Comparison of ENCODE assay signal across 8 mouse cellular contexts in genomic region chr12:4843741-4844140, GRCm38 (mm10). TPM values are rescaled to one million over a fixed set of nuclear protein-coding genes. Genes with fewer than 3 reads are reported as not detected.
A peak's percentile ranks its signal among the peaks of the same experiment; 100 is the strongest.
DNase-seq lines count a peak whose midpoint lies in the region; ATAC-seq and TF ChIP-seq lines count a peak whose summit lies in the region.

No protein-coding gene starts in this region.

- peaks cover 13% of the 10 kb centered on the region for H3K4me1 ChIP-seq in forebrain, embryonic 13.5 days
- H3K4me1 ChIP-seq in intestine, embryonic 14.5 days (replicated peaks; ENCODE audit: control insufficient read depth, insufficient read depth, low read length) = peaks cover 9% of the 10 kb centered on the region
- no peaks in the 10 kb centered on the region for H3K4me1 ChIP-seq in lung, adult 2 months (ENCODE audit: control insufficient read depth, insufficient read depth, low read length)
- H3K4me1 ChIP-seq in neural tube, embryonic 13.5 days (replicated peaks) = peaks cover 27% of the 10 kb centered on the region

- peak overlapping the region; percentile 65 for H3K9ac ChIP-seq in forebrain, embryonic 13.5 days
- peak overlapping the region; percentile 42 for H3K9ac ChIP-seq in intestine, embryonic 14.5 days (ENCODE audit: low read length)
- peak overlapping the region; percentile 58 for H3K9ac ChIP-seq in neural tube, embryonic 13.5 days

- H3K27ac ChIP-seq in forebrain, embryonic 13.5 days = no peak overlapping the region
- H3K27ac ChIP-seq in intestine, embryonic 14.5 days (ENCODE audit: low read depth) = peak overlapping the region; percentile 7; the same call in 1 of the 2 replicates
- H3K27ac ChIP-seq in neural tube, embryonic 13.5 days (replicated peaks) = no peak overlapping the region

- TF ChIP-seq CTCF in lung, adult 2 months (IDR thresholded peaks at IDR 0.05; ENCODE audit: insufficient read depth, low read length) = no peak

- peak overlapping the region; percentile 76 for H3K4me2 ChIP-seq in forebrain, embryonic 13.5 days
- peak overlapping the region; percentile 72 for H3K4me2 ChIP-seq in intestine, embryonic 14.5 days (ENCODE audit: low read length)
- peak overlapping the region; percentile 66 for H3K4me2 ChIP-seq in neural tube, embryonic 13.5 days

- H3K27me3 ChIP-seq in forebrain, embryonic 13.5 days = peaks cover 21% of the 10 kb centered on the region
- 0 out of 2 replicates have a peak, but pooled peaks cover 3% of the 10 kb centered on the region for H3K27me3 ChIP-seq in intestine, embryonic 14.5 days (replicated peaks; ENCODE audit: control insufficient read depth, insufficient read depth, low read length)
- peaks cover 16% of the 10 kb centered on the region for H3K27me3 ChIP-seq in neural tube, embryonic 13.5 days

- ATAC-seq in forebrain, embryonic 13.5 days = 0 out of 2 replicates have a peak, but pooled peaks have one; percentile 37
- ATAC-seq in intestine, embryonic 14.5 days (replicated peaks; ENCODE audit: low FRiP score, low TSS enrichment, low read depth) = no peak
- ATAC-seq in neural tube, embryonic 13.5 days (ENCODE audit: low read depth) = peak; percentile 37; the same call in 1 of the 2 replicates

- H3K9me3 ChIP-seq in forebrain, embryonic 13.5 days (replicated peaks) = no peaks in the 10 kb centered on the region
- H3K9me3 ChIP-seq in intestine, embryonic 14.5 days (ENCODE audit: control insufficient read depth, low read length) = no peaks in the 10 kb centered on the region
- H3K9me3 ChIP-seq in neural tube, embryonic 13.5 days = no peaks in the 10 kb centered on the region

- H3K4me3 ChIP-seq in forebrain, embryonic 13.5 days = peak overlapping the region; percentile 69
- peak overlapping the region; percentile 57 for H3K4me3 ChIP-seq in intestine, embryonic 14.5 days (ENCODE audit: low read depth, low read length)
- peak overlapping the region; percentile 84 for H3K4me3 ChIP-seq in lung, adult 2 months (replicated peaks; ENCODE audit: extremely low read depth, low read depth, low read length)
- peak overlapping the region; percentile 58 for H3K4me3 ChIP-seq in neural tube, embryonic 13.5 days

- H3K36me3 ChIP-seq in forebrain, embryonic 13.5 days (ENCODE audit: poor library complexity, severe bottlenecking) = no peaks in the 10 kb centered on the region
- no peaks in the 10 kb centered on the region for H3K36me3 ChIP-seq in intestine, embryonic 14.5 days (ENCODE audit: control insufficient read depth, insufficient read depth, low read length)
- H3K36me3 ChIP-seq in neural tube, embryonic 13.5 days = no peaks in the 10 kb centered on the region

- WGBS in forebrain, embryonic 13.5 days = under 1% methylated on average over 12 of the region's 12 CpGs
- WGBS in intestine, embryonic 14.5 days = 0% methylated on average over 12 of the region's 12 CpGs
- under 1% methylated on average over 12 of the region's 12 CpGs for WGBS in lung, adult 2 months
- WGBS in neural tube, embryonic 13.5 days = 1% methylated on average over 12 of the region's 12 CpGs

- TF ChIP-seq POLR2A in lung, adult 2 months (IDR thresholded peaks at IDR 0.05; ENCODE audit: borderline replicate concordance, extremely low read depth, low read depth, low read length) = no peak

- DNase-seq in kidney, adult 18-20 months = peak; percentile 44
- no peak for DNase-seq in kidney, adult 11 months
- peak; percentile 53 to 56 for DNase-seq in adrenal gland, postnatal 36 days
- peak; percentile 76 for DNase-seq in intestine, embryonic 14.5 days (ENCODE audit: low spot score)
- peak; percentile 37 for DNase-seq in lung, adult 2 months
- DNase-seq in frontal cortex, postnatal 10 days (ENCODE audit: low spot score in 2 of 2) = no peak

RNA-seq across cellular contexts. Expression of gene Wdcp, which starts 0.6 kb away (rescaled TPM):
- 1 to 10 TPM; 7.3 to 8.4 TPM for total RNA-seq in adrenal gland, postnatal 36 days (2021)
- 20.4 and 21.5 TPM in 2 replicates for polyA plus RNA-seq in forebrain, embryonic 13.5 days (2015; fragmentation: Nextera tagmentation; extraction: Ambion mirVana)
- polyA plus RNA-seq in intestine, embryonic 14.5 days (2014; fragmentation: Nextera tagmentation; extraction: Ambion mirVana) = 14.4 and 15.0 TPM in 2 replicates
- polyA plus RNA-seq in lung, adult 2 months (2012; rRNA removed) = 5.2 and 6.0 TPM in 2 replicates
- polyA plus RNA-seq in neural tube, embryonic 13.5 days (2015; fragmentation: Nextera tagmentation; extraction: Ambion mirVana) = 17.1 and 17.9 TPM in 2 replicates

RNA-seq across cellular contexts. Expression of gene Fkbp1b, which starts 2.4 kb away (rescaled TPM):
- 1 to 10 TPM; 4.2 to 5.4 TPM for total RNA-seq in adrenal gland, postnatal 36 days (2021)
- 7.5 and 10.3 TPM in 2 replicates for polyA plus RNA-seq in forebrain, embryonic 13.5 days (2015; fragmentation: Nextera tagmentation; extraction: Ambion mirVana)
- 11.2 and 14.5 TPM in 2 replicates for polyA plus RNA-seq in intestine, embryonic 14.5 days (2014; fragmentation: Nextera tagmentation; extraction: Ambion mirVana)
- 11.3 and 14.4 TPM in 2 replicates for polyA plus RNA-seq in lung, adult 2 months (2012; rRNA removed)
- 101 and 130 TPM in 2 replicates for polyA plus RNA-seq in neural tube, embryonic 13.5 days (2015; fragmentation: Nextera tagmentation; extraction: Ambion mirVana)

RNA-seq across cellular contexts. Expression of gene Sf3b6, which starts 26.4 kb away (rescaled TPM):
- total RNA-seq in adrenal gland, postnatal 36 days (2021) = 100 to 1,000 TPM; 104 to 110 TPM
- 310 and 345 TPM in 2 replicates for polyA plus RNA-seq in forebrain, embryonic 13.5 days (2015; fragmentation: Nextera tagmentation; extraction: Ambion mirVana)
- polyA plus RNA-seq in intestine, embryonic 14.5 days (2014; fragmentation: Nextera tagmentation; extraction: Ambion mirVana) = 282 and 300 TPM in 2 replicates
- polyA plus RNA-seq in lung, adult 2 months (2012; rRNA removed) = 33.4 and 60.8 TPM in 2 replicates
- 245 and 256 TPM in 2 replicates for polyA plus RNA-seq in neural tube, embryonic 13.5 days (2015; fragmentation: Nextera tagmentation; extraction: Ambion mirVana)

RNA-seq across cellular contexts. Expression of gene Mfsd2b, which starts 30.4 kb away (rescaled TPM):
- under 1 TPM; 0.30 to 0.60 TPM for total RNA-seq in adrenal gland, postnatal 36 days (2021)
- polyA plus RNA-seq in forebrain, embryonic 13.5 days (2015; fragmentation: Nextera tagmentation; extraction: Ambion mirVana) = 0.97 and 1.3 TPM in 2 replicates
- 0.81 and 1.1 TPM in 2 replicates for polyA plus RNA-seq in intestine, embryonic 14.5 days (2014; fragmentation: Nextera tagmentation; extraction: Ambion mirVana)
- polyA plus RNA-seq in lung, adult 2 months (2012; rRNA removed) = 2.5 and 4.1 TPM in 2 replicates
- 2.8 and 3.2 TPM in 2 replicates for polyA plus RNA-seq in neural tube, embryonic 13.5 days (2015; fragmentation: Nextera tagmentation; extraction: Ambion mirVana)

Comparison
In these comparisons a context has a peak if more than half of its experiments do, and no peak if none do; other contexts are left out.
1. DNase-seq: peak in kidney, adult 18-20 months (single experiment), adrenal gland, postnatal 36 days (2 of 2), intestine, embryonic 14.5 days (single experiment) and lung, adult 2 months (single experiment); none in kidney, adult 11 months (single experiment) and frontal cortex, postnatal 10 days (0 of 2).
2. Peak in every context shown above with its lines, with median percentiles within 50 percentile points of each other: H3K4me2 ChIP-seq, H3K4me3 ChIP-seq and H3K9ac ChIP-seq.